Mouse (Mus musculus) lung, postnatal 0 days (tissue): Measurements from ENCODE around the gene Tmsb15b2.
"Not testable (repeated sequence)": the region's sequence is repeated elsewhere in the genome, so short reads cannot be mapped to it uniquely, and the experiment has no call there.

Source experiments
- CTCF ChIP-seq: IDR thresholded peaks from 2 replicates; pipeline ENCODE4 v1.5.1; 2016; ENCODE audit warnings: antibody characterized with exemption, mild to moderate bottlenecking
- EP300 ChIP-seq: IDR thresholded peaks from 2 replicates; pipeline ENCODE4 v1.6.1; 2016; ENCODE audit warnings: antibody characterized with exemption, mild to moderate bottlenecking, control low read depth

DNA sequence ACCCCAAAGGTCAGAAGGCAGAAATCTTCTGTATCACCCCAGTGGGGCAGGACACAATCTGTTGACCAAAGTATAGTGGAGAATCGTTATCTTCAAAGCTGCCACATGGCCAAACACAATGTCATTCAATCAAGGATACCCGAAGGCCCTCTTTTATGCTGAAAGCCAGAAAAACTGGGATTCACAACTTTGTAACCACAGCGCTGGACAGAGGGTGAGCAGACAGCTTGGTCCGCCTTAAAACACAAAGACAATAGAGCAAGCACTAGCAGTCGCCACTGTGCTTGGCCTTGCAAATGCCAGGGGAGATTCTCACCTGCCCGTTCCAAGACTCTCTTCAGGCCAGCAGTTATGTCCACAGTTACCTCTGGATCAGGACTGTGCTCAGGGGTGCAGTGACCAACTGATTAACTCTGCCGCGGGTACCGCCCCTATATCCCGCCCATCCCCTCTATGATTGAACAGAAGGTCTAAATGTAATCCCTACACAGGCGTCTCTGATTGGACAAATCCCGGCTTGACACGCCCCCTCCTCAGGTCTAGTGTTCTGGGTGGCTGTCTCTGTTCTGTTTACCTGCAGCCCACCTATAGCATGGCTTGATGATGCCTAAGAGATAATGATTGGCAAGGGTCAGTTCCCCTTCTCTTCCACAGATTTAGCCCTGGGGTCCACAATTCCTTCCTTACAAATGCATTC, 17.6 kb downstream of the Tmsb15b2 start:
- not testable (repeated sequence) for TF ChIP-seq CTCF, EP300
